Mouse (Mus musculus) stomach, embryonic 16.5 days (tissue): ENCODE results near the gene Nav1. TPM values are rescaled to one million over a fixed set of nuclear protein-coding genes. Genes with fewer than 3 reads are reported as not detected.

Experiments
- ATAC-seq: fragments of 200-750 bp; cut with Nextera tagmentation; 2 replicates; pipeline ENCODE4 v1.8.0; 2017; ENCODE audit warnings: moderate number of reproducible peaks, moderate TSS enrichment; ENCODE audit not compliant: insufficient read depth, low FRiP score
- H3K27ac ChIP-seq: fragments of 300-500 bp; sonication (generic); 2 replicates; pipeline ENCODE4 v1.5.1; 2014; ENCODE audit warnings: low read length
- H3K27me3 ChIP-seq: fragments of 300-500 bp; sonication (generic); 2 replicates; pipeline ENCODE4 v1.6.1; 2014; ENCODE audit warnings: low read length, control low read depth, mixed read lengths; ENCODE audit not compliant: control insufficient read depth, insufficient read depth
- H3K36me3 ChIP-seq: fragments of 300-500 bp; sonication (generic); 2 replicates; pipeline ENCODE4 v1.6.1; 2014; ENCODE audit warnings: low read length; ENCODE audit not compliant: control insufficient read depth, insufficient read depth
- H3K4me1 ChIP-seq: fragments of 300-500 bp; sonication (generic); 2 replicates; pipeline ENCODE4 v1.6.1; 2014; ENCODE audit warnings: low read length, control low read depth, mixed read lengths; ENCODE audit not compliant: control insufficient read depth, insufficient read depth
- H3K4me2 ChIP-seq: fragments of 300-500 bp; sonication (generic); 2 replicates; pipeline ENCODE4 v1.6.1; 2014; ENCODE audit warnings: low read depth, low read length, mixed read lengths
- H3K4me3 ChIP-seq: fragments of 300-500 bp; sonication (generic); replicated peaks from 2 replicates; pipeline ENCODE4 v1.5.1; 2014; ENCODE audit warnings: mild to moderate bottlenecking, low read length
- H3K9ac ChIP-seq: fragments of 300-500 bp; sonication (generic); 2 replicates; pipeline ENCODE4 v1.6.1; 2014; ENCODE audit warnings: low read length
- H3K9me3 ChIP-seq: fragments of 300-500 bp; sonication (generic); replicated peaks from 2 replicates; pipeline ENCODE4 v1.6.1; 2016; ENCODE audit warnings: low read length, control low read depth; ENCODE audit not compliant: control insufficient read depth
- WGBS: fragments of 180-500 bp; shearing (Covaris S2); extraction: QIAGEN DNeasy Blood & Tissue Kit; methylation state at CpG from one replicate; pipeline ENCODE4 v1.1.7; 2014; 5-methylcytosine and 5-hydroxymethylcytosine counted together
- polyA plus RNA-seq: library from polyadenylated mRNA; unstranded; fragments of >200 nt; fragmentation: Nextera tagmentation; extraction: Ambion mirVana; gene quantifications from 2 replicates; pipeline ENCODE4 v1.2.1, GENCODE M21; 2015

Gene Nav1
- polyA plus RNA-seq, 1 experiment from 2014 or later, result 11.2 TPM

GRCm38 (mm10) chr1:135605530-135605929, 1.6 kb downstream of the Nav1 start:
- Histone ChIP-seq H3K4me3 (no peak overlapping the region), H3K9ac (no peak overlapping the region), H3K27me3 (no peaks in the 10 kb centered on the region), H3K9me3 (no peaks in the 10 kb centered on the region), H3K4me2 (no peak overlapping the region), H3K4me1 (0 out of 2 replicates have a peak, but pooled peaks cover 2% of the 10 kb centered on the region), H3K27ac (peak overlapping the region; percentile 66; the same call in 1 of the 2 replicates), H3K36me3 (no peaks in the 10 kb centered on the region)
- ATAC-seq, result peak; percentile 54; the same call in 1 of the 2 replicates
- 65% methylated on average over 5 of the region's 5 CpGs for WGBS

- H3K9ac ChIP-seq, result no peak overlapping the region
- no peak for ATAC-seq
- no peaks in the 10 kb centered on the region for H3K36me3 ChIP-seq
- 0 out of 2 replicates have a peak overlapping the region, but pooled peaks have one; percentile 15 for H3K27ac ChIP-seq
- no peaks in the 10 kb centered on the region for H3K27me3 ChIP-seq
- H3K4me1 ChIP-seq, result 0 out of 2 replicates have a peak, but pooled peaks cover 2% of the 10 kb centered on the region
- WGBS, result 80% methylated on average over 7 of the region's 7 CpGs
- no peaks in the 10 kb centered on the region for H3K9me3 ChIP-seq
- no peak overlapping the region for H3K4me2 ChIP-seq
- no peak overlapping the region for H3K4me3 ChIP-seq
These were observed 2.6 kb downstream of the Nav1 start for GRCm38 (mm10) chr1:135604361-135605052.

GRCm38 (mm10) chr1:135603121-135603870, 3.8 kb downstream of the Nav1 start:
- no peak overlapping the region for H3K4me3 ChIP-seq
- H3K4me2 ChIP-seq, result no peak overlapping the region
- no peak for ATAC-seq
- no peaks in the 10 kb centered on the region for H3K27me3 ChIP-seq
- no peak overlapping the region for H3K9ac ChIP-seq
- 54% methylated on average over 11 of the region's 11 CpGs for WGBS
- H3K36me3 ChIP-seq, result no peaks in the 10 kb centered on the region
- no peak overlapping the region; the same call in 1 of the 2 replicates for H3K27ac ChIP-seq
- no peaks in the 10 kb centered on the region for H3K9me3 ChIP-seq
- H3K4me1 ChIP-seq, result 0 out of 2 replicates have a peak, but pooled peaks cover 5% of the 10 kb centered on the region

GRCm38 (mm10) chr1:135600023-135601005, 6.8 kb downstream of the Nav1 start:
- Histone ChIP-seq H3K27ac (no peak overlapping the region), H3K36me3 (no peaks in the 10 kb centered on the region), H3K4me3 (no peak overlapping the region), H3K9ac (no peak overlapping the region), H3K4me1 (0 out of 2 replicates have a peak, but pooled peaks cover 3% of the 10 kb centered on the region), H3K9me3 (no peaks in the 10 kb centered on the region), H3K4me2 (no peak overlapping the region), H3K27me3 (no peaks in the 10 kb centered on the region)
- WGBS, result 68% methylated on average over 15 of the region's 15 CpGs
- no peak for ATAC-seq

- 69% methylated on average over 8 of the region's 8 CpGs for WGBS
- H3K4me2 ChIP-seq, result no peak overlapping the region
- ATAC-seq, result no peak
- no peak overlapping the region for H3K4me3 ChIP-seq
- H3K4me1 ChIP-seq, result 0 out of 2 replicates have a peak, but pooled peaks cover 3% of the 10 kb centered on the region
- no peak overlapping the region for H3K27ac ChIP-seq
- no peaks in the 10 kb centered on the region for H3K9me3 ChIP-seq
- no peaks in the 10 kb centered on the region for H3K27me3 ChIP-seq
- no peaks in the 10 kb centered on the region for H3K36me3 ChIP-seq
- H3K9ac ChIP-seq, result no peak overlapping the region
These were observed 8.7 kb downstream of the Nav1 start for GRCm38 (mm10) chr1:135598251-135598879.

GRCm38 (mm10) chr1:135594279-135594903, 12.7 kb downstream of the Nav1 start:
- Histone ChIP-seq H3K9ac (no peak overlapping the region), H3K27me3 (no peaks in the 10 kb centered on the region), H3K36me3 (no peaks in the 10 kb centered on the region), H3K4me3 (no peak overlapping the region), H3K4me1 (peaks cover 9% of the 10 kb centered on the region; the same call in 1 of the 2 replicates), H3K4me2 (no peak overlapping the region), H3K9me3 (no peaks in the 10 kb centered on the region), H3K27ac (no peak overlapping the region)
- ATAC-seq, result no peak
- WGBS, result 46% methylated on average over 9 of the region's 9 CpGs

GRCm38 (mm10) chr1:135593560-135594278, 13.4 kb downstream of the Nav1 start:
- H3K4me2 ChIP-seq, result no peak overlapping the region
- no peaks in the 10 kb centered on the region for H3K9me3 ChIP-seq
- peaks cover 6% of the 10 kb centered on the region; the same call in 1 of the 2 replicates for H3K4me1 ChIP-seq
- H3K27ac ChIP-seq, result no peak overlapping the region
- no peak overlapping the region for H3K4me3 ChIP-seq
- ATAC-seq, result no peak
- 78% methylated on average over 6 of the region's 6 CpGs for whole genome bisulfite sequencing
- H3K9ac ChIP-seq, result no peak overlapping the region
- H3K27me3 ChIP-seq, result no peaks in the 10 kb centered on the region
- no peaks in the 10 kb centered on the region for H3K36me3 ChIP-seq
